Mouse (Mus musculus): ENCODE data around the gene Zfp985. TPM values are rescaled to one million over a fixed set of nuclear protein-coding genes. Genes with fewer than 3 reads are reported as not detected.
"Not testable (repeated sequence)": the region's sequence is repeated elsewhere in the genome, so short reads cannot be mapped to it uniquely, and the experiment has no call there.

Gene Zfp985
- polyA plus RNA-seq, 3 experiments from 2014 or later: 1.5 to 4.5 (median 2.3) TPM

DNA sequence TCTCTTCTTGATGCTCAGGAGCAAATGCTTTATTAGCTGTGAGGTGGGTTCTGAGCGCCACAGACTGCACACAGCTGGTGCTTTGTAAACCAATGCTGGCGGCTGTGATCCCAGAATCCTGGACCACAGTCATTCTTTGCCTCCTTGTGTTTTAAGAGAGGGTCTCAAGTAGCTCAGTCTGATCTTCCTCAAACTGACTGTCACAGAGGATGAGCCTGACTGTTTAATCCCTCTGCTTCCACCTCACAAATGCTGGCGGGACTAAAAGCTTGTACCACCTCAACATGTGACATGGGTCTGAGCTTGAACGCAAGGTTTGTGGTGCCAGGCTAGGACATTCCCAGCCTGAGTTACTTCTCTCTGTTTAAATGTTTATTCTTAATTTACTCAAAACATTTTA, 52.4 kb downstream of the Zfp985 start:
- no peak for ATAC-seq

DNA sequence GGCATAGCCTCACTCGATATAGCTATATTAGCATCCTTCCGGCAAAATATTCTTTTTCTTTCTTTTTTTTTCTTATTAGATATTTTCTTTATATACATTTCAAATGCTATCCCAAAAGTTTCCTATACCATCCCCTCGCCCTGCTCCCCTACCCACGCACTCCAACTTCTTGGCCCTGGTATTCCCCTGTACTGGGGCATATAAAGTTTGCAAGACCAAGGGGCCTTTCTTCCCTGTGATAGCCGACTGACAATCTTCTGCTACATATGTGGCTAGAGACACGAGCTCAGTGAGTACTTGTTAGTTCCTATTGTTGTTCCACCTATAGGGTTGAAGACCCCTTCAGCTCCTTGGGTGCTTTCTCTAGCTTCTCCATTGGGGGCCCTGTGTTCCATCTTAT, 53.4 kb downstream of the Zfp985 start:
- ATAC-seq: not testable (repeated sequence)

DNA sequence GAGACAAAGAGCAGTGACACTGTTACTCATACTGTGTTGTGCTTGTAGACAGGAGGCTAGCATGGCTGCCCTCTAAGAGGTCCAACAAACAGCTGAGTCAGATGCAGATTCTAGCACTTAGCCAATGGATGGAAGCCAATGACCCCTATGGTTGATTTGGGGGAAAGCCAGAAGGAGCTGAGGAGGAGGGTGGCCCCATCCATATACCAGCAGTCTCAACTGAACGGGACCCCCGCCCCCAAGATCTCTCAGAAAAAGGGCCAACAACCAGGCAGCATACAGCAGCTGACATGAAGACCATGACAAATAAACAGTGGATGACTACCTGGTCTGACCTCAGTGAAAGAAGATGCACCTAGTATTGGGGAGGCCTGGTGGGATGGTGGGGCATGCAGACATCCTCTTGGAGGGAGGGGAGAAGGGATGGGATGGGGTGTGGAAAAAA, 80.8 kb downstream of the Zfp985 start:
- ATAC-seq: not testable (repeated sequence)

Other genes starting within 250 kb of the Zfp985 start
- gene Zfp988, start 247.6 kb upstream of the Zfp985 start, polyA plus RNA-seq (2017; shearing (Covaris generic)): 1 to 10 TPM in 1 of 3 experiments, under 1 TPM in 2; 0.54 to 1.0 (median 0.65) TPM
- not detected for gene Zfp978, start 192.0 kb upstream of the Zfp985 start, polyA plus RNA-seq (2017; shearing (Covaris generic))
- under 1 TPM in 1 of 3 experiments, not detected in 2; 0.42 TPM for gene Zfp982, start 60.9 kb upstream of the Zfp985 start, polyA plus RNA-seq (2017; shearing (Covaris generic))
- gene Gm16503, start 13.1 kb upstream of the Zfp985 start, polyA plus RNA-seq (2017; shearing (Covaris generic)): under 1 TPM in 2 of 3 experiments, not detected in 1; 0.14 to 0.27 TPM
- under 1 TPM in 2 of 3 experiments, not detected in 1; 0.20 to 0.58 TPM for gene Zfp979, start 89.2 kb downstream of the Zfp985 start, polyA plus RNA-seq (2017; shearing (Covaris generic))
- gene Zfp534, start 149.3 kb downstream of the Zfp985 start, polyA plus RNA-seq (2017; shearing (Covaris generic)): 1 to 10 TPM in 1 of 3 experiments, under 1 TPM in 1, not detected in 1; 0.79 to 2.3 TPM